Mouse (Mus musculus): ENCODE measurements at regions not wholly inside any gene's neighbourhood (a gene's known extent, or its start where the extent isn't known, plus 50 kb on each side); places are given as distances from the start of the nearest gene placed in this dataset.
"Not testable (repeated sequence)": the region's sequence is repeated elsewhere in the genome, so short reads cannot be mapped to it uniquely, and the experiment has no call there.

DNA sequence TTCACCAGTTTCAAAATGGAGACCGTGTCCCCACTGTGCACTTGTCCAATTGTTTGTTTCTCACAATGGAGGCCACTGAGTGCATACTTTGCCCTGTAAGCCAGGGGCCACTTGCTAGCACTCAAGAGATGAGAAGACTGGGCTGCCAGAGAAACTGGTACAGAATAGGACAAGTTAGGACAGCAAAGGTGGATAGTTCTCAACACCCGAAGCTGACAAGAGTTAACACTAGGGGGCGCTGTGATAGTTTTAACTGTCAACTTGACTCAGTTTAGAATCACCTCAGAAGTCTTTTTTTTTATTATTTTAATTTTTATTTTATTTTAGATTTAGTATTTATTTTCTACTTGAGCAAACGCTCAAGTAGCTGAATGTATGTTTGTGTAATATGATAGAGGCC lies 188.2 kb upstream of the Asap2 start:
- H3K27ac ChIP-seq (replicated peaks in 1 of 2; ENCODE audit: control insufficient read depth in 1 of 2, insufficient read depth in 1 of 2, low read depth in 2 of 2, low read length in 2 of 2); ATAC-seq (ENCODE audit: insufficient number of reproducible peaks, insufficient read depth, low FRiP score, low read depth); H3K36me3 ChIP-seq (ENCODE audit: control insufficient read depth, insufficient read depth, low read length); H3K4me3 ChIP-seq (ENCODE audit: control insufficient read depth in 1 of 2, insufficient read depth in 1 of 2, low read depth in 1 of 2, low read length in 2 of 2); H3K9ac ChIP-seq (ENCODE audit: low read length); H3K4me1 ChIP-seq (ENCODE audit: control insufficient read depth in 2 of 2, insufficient read depth in 2 of 2, low read length in 2 of 2); H3K9me3 ChIP-seq (ENCODE audit: control insufficient read depth, low read length); H3K4me2 ChIP-seq (ENCODE audit: low read length); H3K27me3 ChIP-seq (ENCODE audit: control insufficient read depth, insufficient read depth, low read length): not testable (repeated sequence)
- 55% methylated on average over 3 of the region's 4 CpGs for WGBS

DNA sequence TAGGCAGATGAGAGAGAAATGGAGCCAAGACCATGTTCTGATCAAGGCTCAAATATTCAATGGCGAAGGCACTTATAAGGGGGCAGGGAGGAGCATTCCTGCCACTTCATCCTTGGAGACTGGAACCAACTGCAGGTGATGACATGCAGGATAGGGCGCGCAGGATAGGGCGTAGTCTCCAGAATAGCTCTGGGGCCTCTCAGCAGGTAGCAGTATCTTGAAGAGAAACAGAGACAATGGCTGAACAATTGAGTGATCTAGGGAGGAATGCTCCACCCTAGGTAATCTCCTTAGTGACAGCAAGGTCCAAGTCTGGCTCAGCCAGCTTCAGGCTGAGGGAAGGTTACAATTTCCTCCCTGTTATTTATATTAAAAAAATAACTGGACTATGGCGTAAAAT lies 184.8 kb upstream of the Asap2 start:
- not testable (repeated sequence) for H3K27ac ChIP-seq (replicated peaks in 1 of 2; ENCODE audit: control insufficient read depth in 1 of 2, insufficient read depth in 1 of 2, low read depth in 2 of 2, low read length in 2 of 2); H3K4me1 ChIP-seq (ENCODE audit: control insufficient read depth in 2 of 2, insufficient read depth in 2 of 2, low read length in 2 of 2); H3K9ac ChIP-seq (ENCODE audit: low read length); H3K4me2 ChIP-seq (ENCODE audit: low read length); H3K36me3 ChIP-seq (ENCODE audit: control insufficient read depth, insufficient read depth, low read length); H3K4me3 ChIP-seq (ENCODE audit: control insufficient read depth in 1 of 2, insufficient read depth in 1 of 2, low read depth in 1 of 2, low read length in 2 of 2); ATAC-seq (ENCODE audit: insufficient number of reproducible peaks, insufficient read depth, low FRiP score, low read depth); H3K27me3 ChIP-seq (ENCODE audit: control insufficient read depth, insufficient read depth, low read length)
- H3K9me3 ChIP-seq (ENCODE audit: control insufficient read depth, low read length) = peaks cover 13% of the 10 kb centered on the region
- 92% methylated on average over 4 of the region's 5 CpGs for WGBS

DNA sequence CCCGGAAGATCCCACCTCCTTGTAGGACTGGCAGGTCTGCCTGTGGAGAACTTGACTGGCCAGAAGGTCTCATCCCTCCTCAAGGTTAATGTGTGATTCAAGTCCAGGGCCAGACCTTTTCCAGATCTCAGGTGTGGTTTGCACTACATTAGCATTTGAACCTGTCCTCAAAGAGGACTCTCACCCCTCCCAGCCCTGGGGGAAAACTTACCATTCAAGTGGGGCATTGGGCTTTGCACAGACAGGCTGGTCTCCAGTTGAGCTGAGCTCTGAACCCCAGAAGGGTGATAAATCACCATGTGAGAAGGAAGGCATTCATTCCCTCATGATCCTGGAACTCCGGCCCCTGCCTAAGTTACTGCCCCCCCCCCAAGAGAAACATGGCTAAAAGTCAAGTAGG lies 183.6 kb upstream of the Asap2 start:
- no peak overlapping the region for H3K27ac ChIP-seq (replicated peaks in 1 of 2; ENCODE audit: control insufficient read depth in 1 of 2, insufficient read depth in 1 of 2, low read depth in 2 of 2, low read length in 2 of 2)
- no peak for ATAC-seq (ENCODE audit: insufficient number of reproducible peaks, insufficient read depth, low FRiP score, low read depth)
- WGBS = 71% methylated on average over 2 of the region's 2 CpGs
- H3K4me1 ChIP-seq (ENCODE audit: control insufficient read depth in 2 of 2, insufficient read depth in 2 of 2, low read length in 2 of 2) = no peaks in the 10 kb centered on the region
- H3K27me3 ChIP-seq (ENCODE audit: control insufficient read depth, insufficient read depth, low read length) = no peaks in the 10 kb centered on the region
- no peaks in the 10 kb centered on the region for H3K36me3 ChIP-seq (ENCODE audit: control insufficient read depth, insufficient read depth, low read length)
- H3K4me3 ChIP-seq (ENCODE audit: control insufficient read depth in 1 of 2, insufficient read depth in 1 of 2, low read depth in 1 of 2, low read length in 2 of 2) = no peak overlapping the region
- no peak overlapping the region for H3K4me2 ChIP-seq (ENCODE audit: low read length)
- H3K9me3 ChIP-seq (ENCODE audit: control insufficient read depth, low read length) = peaks cover 15% of the 10 kb centered on the region
- no peak overlapping the region for H3K9ac ChIP-seq (ENCODE audit: low read length)

DNA sequence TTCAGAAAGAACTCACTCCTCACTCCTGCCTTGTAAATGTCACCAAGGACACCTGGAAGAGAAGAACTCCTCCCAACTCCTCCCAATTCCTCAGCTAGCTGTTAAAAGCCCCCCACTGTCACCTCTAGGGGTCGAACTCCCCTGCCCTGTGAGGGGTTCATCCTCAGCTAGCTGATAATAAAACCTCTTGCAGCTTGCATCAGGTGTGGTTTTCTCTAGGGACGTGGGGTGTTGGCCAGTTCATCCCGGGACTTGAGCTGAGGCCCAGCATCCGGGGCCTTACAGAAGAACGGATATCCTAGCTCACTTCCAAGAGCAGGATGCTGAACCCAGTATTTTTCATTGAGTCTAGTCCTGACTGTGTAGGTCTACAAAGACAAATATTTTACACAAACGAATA lies 176.4 kb upstream of the Asap2 start:
- H3K9ac ChIP-seq (ENCODE audit: low read length); H3K4me1 ChIP-seq (ENCODE audit: control insufficient read depth in 2 of 2, insufficient read depth in 2 of 2, low read length in 2 of 2); H3K27me3 ChIP-seq (ENCODE audit: control insufficient read depth, insufficient read depth, low read length); ATAC-seq (ENCODE audit: insufficient number of reproducible peaks, insufficient read depth, low FRiP score, low read depth); H3K36me3 ChIP-seq (ENCODE audit: control insufficient read depth, insufficient read depth, low read length); H3K4me3 ChIP-seq (ENCODE audit: control insufficient read depth in 1 of 2, insufficient read depth in 1 of 2, low read depth in 1 of 2, low read length in 2 of 2); H3K4me2 ChIP-seq (ENCODE audit: low read length); H3K27ac ChIP-seq (replicated peaks in 1 of 2; ENCODE audit: control insufficient read depth in 1 of 2, insufficient read depth in 1 of 2, low read depth in 2 of 2, low read length in 2 of 2): not testable (repeated sequence)
- WGBS = 68% methylated on average over 6 of the region's 6 CpGs
- H3K9me3 ChIP-seq (ENCODE audit: control insufficient read depth, low read length) = peaks cover 26% of the 10 kb centered on the region

DNA sequence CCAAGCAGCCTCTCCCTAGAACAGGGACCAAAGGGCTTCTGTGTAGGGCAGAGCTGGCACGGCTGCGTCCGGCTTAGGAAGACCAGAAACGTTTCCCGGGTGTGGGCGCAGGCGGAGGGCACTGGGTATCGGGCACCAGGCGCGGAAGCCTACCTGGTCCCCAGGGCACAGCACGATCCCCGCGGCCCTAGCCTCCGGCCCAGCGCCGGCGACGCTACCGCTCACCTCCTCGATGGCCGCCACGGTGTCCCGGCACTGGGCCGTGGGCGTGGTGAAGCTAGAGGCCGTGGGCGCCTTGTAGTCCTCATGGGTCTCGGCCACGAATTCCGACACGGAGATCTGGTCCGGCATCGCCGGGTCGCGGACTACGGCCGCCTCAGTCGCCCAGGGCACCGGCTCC lies 175.1 kb upstream of the Asap2 start:
- H3K36me3 ChIP-seq (ENCODE audit: control insufficient read depth, insufficient read depth, low read length); H3K9ac ChIP-seq (ENCODE audit: low read length); H3K27ac ChIP-seq (replicated peaks in 1 of 2; ENCODE audit: control insufficient read depth in 1 of 2, insufficient read depth in 1 of 2, low read depth in 2 of 2, low read length in 2 of 2); H3K4me1 ChIP-seq (ENCODE audit: control insufficient read depth in 2 of 2, insufficient read depth in 2 of 2, low read length in 2 of 2); H3K27me3 ChIP-seq (ENCODE audit: control insufficient read depth, insufficient read depth, low read length): not testable (repeated sequence)
- WGBS = 13% methylated on average over 40 of the region's 40 CpGs
- peak; percentile 43 for ATAC-seq (ENCODE audit: insufficient number of reproducible peaks, insufficient read depth, low FRiP score, low read depth)
- peak overlapping the region; percentile 41 for H3K4me2 ChIP-seq (ENCODE audit: low read length)
- peaks cover 22% of the 10 kb centered on the region for H3K9me3 ChIP-seq (ENCODE audit: control insufficient read depth, low read length)
- H3K4me3 ChIP-seq (ENCODE audit: control insufficient read depth in 1 of 2, insufficient read depth in 1 of 2, low read depth in 1 of 2, low read length in 2 of 2) = peak overlapping the region; percentile 39 to 50

DNA sequence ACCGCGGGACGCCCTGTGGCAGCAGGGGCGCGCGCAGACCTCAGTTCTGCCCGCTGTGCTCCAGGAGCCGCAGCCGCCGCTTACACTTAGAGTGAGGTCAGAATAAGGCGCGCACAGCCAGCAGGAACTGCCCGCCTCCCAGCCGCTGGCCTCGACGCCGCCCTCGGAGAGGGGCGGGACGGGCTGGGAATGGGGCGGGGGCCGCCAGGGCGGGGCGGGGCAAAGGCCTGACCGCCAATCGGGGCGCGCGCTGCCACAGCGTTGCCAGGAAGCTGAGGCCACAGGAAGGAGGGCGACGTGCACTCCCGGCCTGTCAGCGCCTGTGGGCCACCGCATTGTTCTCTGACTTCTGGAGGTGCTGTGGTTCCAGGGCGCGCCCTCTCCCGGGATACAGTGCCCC lies 174.7 kb upstream of the Asap2 start:
- peaks cover 18% of the 10 kb centered on the region for H3K9me3 ChIP-seq (ENCODE audit: control insufficient read depth, low read length)
- peak overlapping the region; percentile 41 for H3K4me2 ChIP-seq (ENCODE audit: low read length)
- H3K36me3 ChIP-seq (ENCODE audit: control insufficient read depth, insufficient read depth, low read length) = no peaks in the 10 kb centered on the region
- H3K4me1 ChIP-seq (ENCODE audit: control insufficient read depth in 2 of 2, insufficient read depth in 2 of 2, low read length in 2 of 2) = no peaks in the 10 kb centered on the region; a peak in 1 of 4 replicates
- H3K27ac ChIP-seq (replicated peaks in 1 of 2; ENCODE audit: control insufficient read depth in 1 of 2, insufficient read depth in 1 of 2, low read depth in 2 of 2, low read length in 2 of 2) = no peak overlapping the region
- 4% methylated on average over 30 of the region's 38 CpGs for WGBS
- H3K27me3 ChIP-seq (ENCODE audit: control insufficient read depth, insufficient read depth, low read length) = no peaks in the 10 kb centered on the region
- no peak overlapping the region for H3K9ac ChIP-seq (ENCODE audit: low read length)
- H3K4me3 ChIP-seq (ENCODE audit: control insufficient read depth in 1 of 2, insufficient read depth in 1 of 2, low read depth in 1 of 2, low read length in 2 of 2) = peak overlapping the region; percentile 39 to 50
- ATAC-seq (ENCODE audit: insufficient number of reproducible peaks, insufficient read depth, low FRiP score, low read depth) = peak; percentile 88

DNA sequence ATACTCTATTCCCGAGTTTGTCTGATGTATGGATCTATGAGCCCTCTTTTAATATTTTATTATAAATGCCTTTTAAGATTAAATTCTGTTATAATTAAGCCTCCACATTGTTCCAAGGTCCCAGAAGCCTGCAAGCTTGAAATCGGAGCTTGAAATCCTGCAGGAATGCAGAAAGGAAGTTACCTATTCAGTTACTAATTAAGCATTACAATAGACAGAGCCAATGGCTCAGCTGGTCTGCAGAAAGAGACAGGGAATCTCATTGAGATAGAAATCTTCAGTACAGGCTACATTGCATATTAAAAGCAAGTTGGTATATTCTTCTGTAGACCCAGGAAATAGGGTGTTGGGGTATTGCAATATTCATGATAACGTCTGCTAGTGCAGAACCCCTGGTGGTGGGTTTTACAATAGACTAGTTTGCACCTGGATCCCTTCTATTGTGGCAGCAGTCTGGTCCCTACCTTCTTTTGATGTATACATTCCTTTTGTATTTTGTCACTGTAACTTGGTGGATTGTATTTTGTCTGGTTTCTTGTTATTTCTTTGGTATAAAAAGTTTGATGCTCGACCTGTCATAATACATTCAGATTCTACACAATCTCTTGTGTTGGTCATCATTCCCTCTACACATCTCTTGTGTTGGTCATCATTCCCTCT lies 146.5 kb upstream of the Asap2 start:
- H3K27ac ChIP-seq (replicated peaks in 1 of 2; ENCODE audit: control insufficient read depth in 1 of 2, insufficient read depth in 1 of 2, low read depth in 2 of 2, low read length in 2 of 2); ATAC-seq (ENCODE audit: insufficient number of reproducible peaks, insufficient read depth, low FRiP score, low read depth); H3K4me3 ChIP-seq (ENCODE audit: control insufficient read depth in 1 of 2, insufficient read depth in 1 of 2, low read depth in 1 of 2, low read length in 2 of 2); H3K27me3 ChIP-seq (ENCODE audit: control insufficient read depth, insufficient read depth, low read length); H3K4me1 ChIP-seq (ENCODE audit: control insufficient read depth in 2 of 2, insufficient read depth in 2 of 2, low read length in 2 of 2); H3K9ac ChIP-seq (ENCODE audit: low read length); H3K36me3 ChIP-seq (ENCODE audit: control insufficient read depth, insufficient read depth, low read length); H3K4me2 ChIP-seq (ENCODE audit: low read length): not testable (repeated sequence)
- peaks cover 20% of the 10 kb centered on the region; the same call in 1 of the 2 replicates for H3K9me3 ChIP-seq (ENCODE audit: control insufficient read depth, low read length)
- 58% methylated on average over 3 of the region's 4 CpGs for WGBS

DNA sequence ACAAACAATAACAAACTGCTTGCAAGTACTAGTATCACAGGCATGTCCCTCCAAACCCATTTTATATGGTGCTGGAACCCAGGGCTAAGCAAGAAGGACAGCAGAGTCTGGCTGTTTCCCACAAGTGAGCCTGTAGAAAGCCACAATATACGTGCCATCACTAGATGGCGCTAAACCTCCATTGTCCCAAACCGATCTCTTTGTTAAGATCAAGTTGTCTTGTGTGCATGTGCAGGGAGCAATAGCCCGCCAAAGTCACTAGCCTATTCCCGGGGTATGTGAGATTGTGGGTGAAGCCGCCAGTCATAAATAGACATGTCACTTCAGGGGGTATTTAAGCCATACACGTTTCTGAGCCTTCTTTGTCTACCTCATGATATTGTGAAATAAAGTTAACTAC lies 145.4 kb upstream of the Asap2 start:
- H3K4me3 ChIP-seq (ENCODE audit: control insufficient read depth in 1 of 2, insufficient read depth in 1 of 2, low read depth in 1 of 2, low read length in 2 of 2); ATAC-seq (ENCODE audit: insufficient number of reproducible peaks, insufficient read depth, low FRiP score, low read depth); H3K27me3 ChIP-seq (ENCODE audit: control insufficient read depth, insufficient read depth, low read length); H3K9ac ChIP-seq (ENCODE audit: low read length); H3K36me3 ChIP-seq (ENCODE audit: control insufficient read depth, insufficient read depth, low read length); H3K4me1 ChIP-seq (ENCODE audit: control insufficient read depth in 2 of 2, insufficient read depth in 2 of 2, low read length in 2 of 2); H3K27ac ChIP-seq (replicated peaks in 1 of 2; ENCODE audit: control insufficient read depth in 1 of 2, insufficient read depth in 1 of 2, low read depth in 2 of 2, low read length in 2 of 2): not testable (repeated sequence)
- WGBS = 35% methylated on average over 7 of the region's 7 CpGs
- Histone ChIP-seq H3K9me3 (ENCODE audit: control insufficient read depth, low read length) (peaks cover 20% of the 10 kb centered on the region; the same call in 1 of the 2 replicates), H3K4me2 (ENCODE audit: low read length) (peak overlapping the region; percentile 23)

All from heart, embryonic 14.5 days (tissue).